Mouse (Mus musculus): ENCODE measurements around the gene Sash3.

Sash3 gene

GRCm38 (mm10) chrX:48146262-48146661, at the start of gene Sash3:
Gene Sash3, plus strand, starts transcription at chrX:48146436.
- in situ Hi-C loops (cut with MboI; ENCODE audit: unreplicated experiment in 2 of 2), result loop anchor here in 1 of 2 experiments (10.0 to 25.0 kb wide), 2 partner anchors 59 to 741 kb away; partner anchors contain the start of genes Gm595 and Zdhhc9

GRCm38 (mm10) chrX:48096580-48096979, 49.7 kb upstream of the Sash3 start:
- in situ Hi-C loops (cut with MboI; ENCODE audit: unreplicated experiment in 2 of 2), result loop anchor here in 1 of 2 experiments (10.0 kb wide), 2 partner anchors 178 to 438 kb away; no protein-coding TSS in a partner anchor

GRCm38 (mm10) chrX:48098470-48099129, 47.6 kb upstream of the Sash3 start:
- in situ Hi-C loops (cut with MboI; ENCODE audit: unreplicated experiment in 2 of 2), result loop anchor here in 1 of 2 experiments (10.0 kb wide), 2 partner anchors 176 to 436 kb away; no protein-coding TSS in a partner anchor

- in situ Hi-C loops (cut with MboI; ENCODE audit: unreplicated experiment in 2 of 2), result loop anchor here (5.0 to 25.0 kb wide), 4 partner anchors 107 to 435 kb away; partner anchors contain the start of gene Zdhhc9 (in 2 of the 2)
These were observed 46.4 kb upstream of the Sash3 start for GRCm38 (mm10) chrX:48099871-48100270.

- in situ Hi-C loops (cut with MboI; ENCODE audit: unreplicated experiment in 2 of 2), result loop anchor here (5.0 to 25.0 kb wide), 2 partner anchors 104 to 109 kb away; partner anchors contain the start of gene Zdhhc9 (in 2 of the 2)
These were observed 43.0 kb upstream of the Sash3 start for GRCm38 (mm10) chrX:48103256-48103655.

GRCm38 (mm10) chrX:48104736-48105441, 41.3 kb upstream of the Sash3 start:
- in situ Hi-C loops (cut with MboI; ENCODE audit: unreplicated experiment in 2 of 2), result loop anchor here (5.0 to 25.0 kb wide), 2 partner anchors 102 to 107 kb away; partner anchors contain the start of gene Zdhhc9 (in 2 of the 2)

- in situ Hi-C loops (cut with MboI; ENCODE audit: unreplicated experiment in 2 of 2), result loop anchor here in 1 of 2 experiments (25.0 kb wide), 1 partner anchor 106 kb away; the partner anchor contains the start of gene Zdhhc9
These were observed 40.0 kb upstream of the Sash3 start for GRCm38 (mm10) chrX:48106226-48106625.

- in situ Hi-C loops (cut with MboI; ENCODE audit: unreplicated experiment in 2 of 2), result loop anchor here in 1 of 2 experiments (25.0 kb wide), 1 partner anchor 104 kb away; the partner anchor contains the start of gene Zdhhc9
These were observed 37.6 kb upstream of the Sash3 start, which contains the start of gene Xpnpep2 for GRCm38 (mm10) chrX:48108394-48109315. Gene Xpnpep2, plus strand, starts transcription at chrX:48108725.

GRCm38 (mm10) chrX:48109316-48109655, 37.0 kb upstream of the Sash3 start:
- in situ Hi-C loops (cut with MboI; ENCODE audit: unreplicated experiment in 2 of 2), result loop anchor here in 1 of 2 experiments (25.0 kb wide), 1 partner anchor 103 kb away; the partner anchor contains the start of gene Zdhhc9

- in situ Hi-C loops (cut with MboI; ENCODE audit: unreplicated experiment in 2 of 2), result loop anchor here in 1 of 2 experiments (10.0 to 25.0 kb wide), 2 partner anchors 93 to 94 kb away; partner anchors contain the start of gene Zdhhc9
These were observed 26.9 kb upstream of the Sash3 start for GRCm38 (mm10) chrX:48119294-48119693.

- in situ Hi-C loops (cut with MboI; ENCODE audit: unreplicated experiment in 2 of 2), result loop anchor here (25.0 kb wide), 2 partner anchors 88 to 763 kb away; partner anchors contain the start of genes Gm595 (in 1 of the 2) and Zdhhc9 (in 1 of the 2)
These were observed 21.8 kb upstream of the Sash3 start for GRCm38 (mm10) chrX:48124132-48125071.

- in situ Hi-C loops (cut with MboI; ENCODE audit: unreplicated experiment in 2 of 2), result loop anchor here in 1 of 2 experiments (25.0 kb wide), 1 partner anchor 760 kb away; the partner anchor contains the start of gene Gm595
These were observed 19.2 kb upstream of the Sash3 start for GRCm38 (mm10) chrX:48126903-48127476.

GRCm38 (mm10) chrX:48127502-48128218, 18.6 kb upstream of the Sash3 start:
- in situ Hi-C loops (cut with MboI; ENCODE audit: unreplicated experiment in 2 of 2), result loop anchor here in 1 of 2 experiments (25.0 kb wide), 1 partner anchor 760 kb away; the partner anchor contains the start of gene Gm595

GRCm38 (mm10) chrX:48129167-48129566, 17.1 kb upstream of the Sash3 start:
- in situ Hi-C loops (cut with MboI; ENCODE audit: unreplicated experiment in 2 of 2), result loop anchor here in 1 of 2 experiments (25.0 kb wide), 1 partner anchor 758 kb away; the partner anchor contains the start of gene Gm595

- in situ Hi-C loops (cut with MboI; ENCODE audit: unreplicated experiment in 2 of 2), result loop anchor here in 1 of 2 experiments (25.0 kb wide), 1 partner anchor 750 kb away; the partner anchor contains the start of gene Gm595
These were observed 9.3 kb upstream of the Sash3 start for GRCm38 (mm10) chrX:48136935-48137334.

GRCm38 (mm10) chrX:48138011-48138410, 8.2 kb upstream of the Sash3 start:
- in situ Hi-C loops (cut with MboI; ENCODE audit: unreplicated experiment in 2 of 2), result loop anchor here in 1 of 2 experiments (25.0 kb wide), 1 partner anchor 749 kb away; the partner anchor contains the start of gene Gm595
